In genomic region chr11:49704804-49705203, GRCm38 (mm10) we compare ENCODE assay signal across 25 mouse cellular contexts. TPM values are rescaled to one million over a fixed set of nuclear protein-coding genes. Genes with fewer than 3 reads are reported as not detected.
DNase-seq lines count a peak whose midpoint lies in the region; TF ChIP-seq lines count a peak whose summit lies in the region.
"Had no signal": no experiment of that assay in that cellular context is flagged by ENCODE, and none has a peak within 500 bp of the region (broad histone marks: within the 10 kb centered on the region; RNA-seq: fewer than 3 reads in every experiment).

No protein-coding gene starts in this region.

- H3K4me3 ChIP-seq in kidney, adult 2 months (ENCODE audit: insufficient read depth, low read depth, low read length): no peak overlapping the region
- H3K4me3 ChIP-seq: embryonic facial prominence, embryonic 15.5 days; erythroblast, embryonic 14.5 days; forebrain, embryonic 15.5 days; heart, embryonic 13.5 days; hindbrain, embryonic 15.5 days had no signal

- TF ChIP-seq CTCF in kidney, adult 2 months (conservative IDR thresholded peaks at IDR 0.05; ENCODE audit: insufficient read depth, insufficient read length, low read depth, low read length): no peak

- WGBS in kidney, adult 2 months: 54% methylated on average over 8 of the region's 8 CpGs

- H3K4me1 ChIP-seq in kidney, adult 2 months (ENCODE audit: control insufficient read depth, insufficient read depth, low read length): peaks cover 11% of the 10 kb centered on the region; the same call in 1 of the 2 replicates

- no peak for TF ChIP-seq POLR2A in kidney, adult 2 months (IDR thresholded peaks at IDR 0.05; ENCODE audit: low read depth, low read length)

- peak; percentile 35 for DNase-seq in adrenal gland, adult 2 months
- DNase-seq in adrenal gland, postnatal 10 days: no peak
- peak; percentile 56 for DNase-seq in kidney, adult 2 months
- DNase-seq in kidney, adult 11 months: no peak
- peak; percentile 36 to 59 for DNase-seq in kidney, postnatal 36 days
- no peak for DNase-seq in kidney, postnatal 14 days
- no peak for DNase-seq in right cerebral cortex, postnatal 25 days
- DNase-seq: cerebellum, adult 18-20 months; embryo, embryonic 11 days; gastrocnemius, postnatal 36 days; heart, adult 11 months; heart, postnatal 36 days had no signal

- no peaks in the 10 kb centered on the region for H3K27me3 ChIP-seq in kidney, adult 2 months (replicated peaks; ENCODE audit: control insufficient read depth, insufficient read depth, low read length)
- H3K27me3 ChIP-seq: embryonic facial prominence, embryonic 15.5 days; forebrain, embryonic 15.5 days; heart, embryonic 13.5 days; hindbrain, embryonic 15.5 days; Patski had no signal

- H3K27ac ChIP-seq in kidney, adult 2 months (ENCODE audit: insufficient read depth, low read depth, low read length): no peak overlapping the region
- H3K27ac ChIP-seq: embryonic facial prominence, embryonic 15.5 days; forebrain, embryonic 15.5 days; heart, embryonic 13.5 days; hindbrain, embryonic 15.5 days had no signal

- H3K36me3 ChIP-seq in kidney, adult 2 months (ENCODE audit: control insufficient read depth, insufficient read depth, low read length): peaks cover 2% of the 10 kb centered on the region

RNA-seq across cellular contexts. Expression of gene Cnot6, which starts 7.7 kb away (rescaled TPM):
- total RNA-seq in adrenal gland, adult 2 months (2021): 10 to 100 TPM; 36.6 to 38.2 TPM
- 2.5 and 2.6 TPM in 2 replicates for polyA plus RNA-seq in adrenal gland, adult 2 months (2012; rRNA removed)
- 10 to 100 TPM; 51.1 to 61.2 TPM for total RNA-seq in adrenal gland, postnatal 10 days (2021)
- polyA plus RNA-seq in kidney, adult 2 months (2012; rRNA removed): 10.5 and 14.1 TPM in 2 replicates

RNA-seq across cellular contexts. Expression of gene Scgb3a1, which starts 41.4 kb away (rescaled TPM):
- not detected for total RNA-seq in adrenal gland, adult 2 months (2021)
- polyA plus RNA-seq in adrenal gland, adult 2 months (2012; rRNA removed): 0.58 TPM in 1 of 2 replicates, not detected in the other
- total RNA-seq in adrenal gland, postnatal 10 days (2021): not detected
- not detected in 2 replicates for polyA plus RNA-seq in kidney, adult 2 months (2012; rRNA removed)
- total RNA-seq: common myeloid progenitor, adult 5-6 weeks; gastrocnemius, adult 8-10 months; gastrocnemius, postnatal 36 days; MEL had no signal
- polyA plus RNA-seq: C2C12; embryonic facial prominence, embryonic 11.5 days; embryonic facial prominence, embryonic 15.5 days; erythroblast, embryonic 14.5 days; forebrain, embryonic 11.5 days; forebrain, embryonic 15.5 days; hindbrain, embryonic 11.5 days; Patski had no signal

Comparison
In these comparisons a context has a peak if more than half of its experiments do, and no peak if none do; other contexts are left out.
1. DNase-seq: peak in adrenal gland, adult 2 months (single experiment), kidney, adult 2 months (single experiment) and kidney, postnatal 36 days (2 of 2); none in adrenal gland, postnatal 10 days (single experiment), kidney, adult 11 months (single experiment), kidney, postnatal 14 days (single experiment) and right cerebral cortex, postnatal 25 days (single experiment).